Mouse (Mus musculus) layer of hippocampus, adult 9-11 months (tissue): ENCODE measurements around the gene Apba2.
A peak's percentile ranks its signal among the peaks of the same experiment; 100 is the strongest.

Source experiments
- DNase-seq: peaks from one replicate; pipeline ENCODE4 v3.0.0; 2022

The Apba2 gene

GRCm38 (mm10) chr7:64595256-64595655 is 93.8 kb downstream of the Apba2 start:
- no peak for DNase-seq

DNA sequence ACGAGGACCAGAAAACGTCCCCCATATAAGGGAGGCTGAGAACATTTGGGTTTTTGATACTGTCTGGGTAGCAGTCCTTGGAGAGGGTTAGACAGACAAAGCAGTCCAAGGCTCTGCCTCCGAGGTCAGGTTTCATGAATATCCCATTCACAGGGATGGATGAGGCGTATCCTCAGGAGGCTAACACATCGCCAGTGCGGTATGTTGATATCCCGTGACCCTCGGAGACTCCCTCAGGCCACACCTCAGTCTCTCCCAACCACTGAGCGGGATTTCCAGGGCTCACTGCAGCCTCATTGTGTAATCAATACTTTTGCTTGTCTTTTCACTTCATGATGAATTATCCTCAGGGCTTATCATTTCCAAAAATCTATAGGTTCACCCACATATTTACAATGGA is 95.1 kb downstream of the Apba2 start:
- DNase-seq: no peak

GRCm38 (mm10) chr7:64609866-64610265 is 108.4 kb downstream of the Apba2 start:
- no peak for DNase-seq

DNA sequence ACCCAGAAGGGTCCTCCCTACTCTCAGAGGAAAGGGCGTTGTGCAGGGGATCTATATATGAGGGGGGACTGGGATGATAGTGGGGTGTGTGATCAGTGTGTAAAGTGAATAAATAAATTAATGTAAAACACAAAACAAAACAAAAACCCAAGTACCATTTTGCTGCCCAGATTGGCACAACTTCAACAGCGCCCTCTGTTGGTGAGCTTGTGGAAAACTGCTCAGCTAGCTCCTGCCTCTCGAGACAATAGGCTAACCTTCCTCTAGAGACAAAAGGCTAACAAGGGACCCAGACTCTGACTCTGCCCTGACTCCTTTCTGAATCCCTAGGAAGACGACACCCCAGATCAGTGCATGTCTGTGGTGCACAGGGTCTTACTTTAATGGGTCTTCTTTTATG is 109.4 kb downstream of the Apba2 start:
- no peak for DNase-seq

DNA sequence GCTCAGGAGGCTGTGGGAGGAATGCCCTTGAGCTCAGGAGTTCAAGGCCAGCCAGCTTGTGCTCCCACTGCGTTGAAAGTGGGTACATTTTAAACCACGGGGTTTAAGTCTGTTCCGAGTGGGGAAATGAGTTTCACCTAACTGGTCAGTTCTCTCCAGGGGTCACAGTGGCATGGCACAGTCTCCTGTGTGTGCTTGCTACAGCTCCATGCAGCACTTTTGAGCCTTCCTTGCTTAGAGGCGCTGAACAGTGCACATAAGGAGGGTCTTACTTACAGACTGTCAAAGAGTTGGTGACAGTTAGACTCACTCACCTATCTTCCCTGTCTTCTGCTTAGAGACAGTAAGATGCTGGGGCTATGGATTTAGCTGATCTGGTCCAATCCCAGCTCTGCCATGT is 117.8 kb downstream of the Apba2 start:
- no peak for DNase-seq

GRCm38 (mm10) chr7:64626494-64626893 is 125.0 kb downstream of the Apba2 start:
- DNase-seq: no peak

DNA sequence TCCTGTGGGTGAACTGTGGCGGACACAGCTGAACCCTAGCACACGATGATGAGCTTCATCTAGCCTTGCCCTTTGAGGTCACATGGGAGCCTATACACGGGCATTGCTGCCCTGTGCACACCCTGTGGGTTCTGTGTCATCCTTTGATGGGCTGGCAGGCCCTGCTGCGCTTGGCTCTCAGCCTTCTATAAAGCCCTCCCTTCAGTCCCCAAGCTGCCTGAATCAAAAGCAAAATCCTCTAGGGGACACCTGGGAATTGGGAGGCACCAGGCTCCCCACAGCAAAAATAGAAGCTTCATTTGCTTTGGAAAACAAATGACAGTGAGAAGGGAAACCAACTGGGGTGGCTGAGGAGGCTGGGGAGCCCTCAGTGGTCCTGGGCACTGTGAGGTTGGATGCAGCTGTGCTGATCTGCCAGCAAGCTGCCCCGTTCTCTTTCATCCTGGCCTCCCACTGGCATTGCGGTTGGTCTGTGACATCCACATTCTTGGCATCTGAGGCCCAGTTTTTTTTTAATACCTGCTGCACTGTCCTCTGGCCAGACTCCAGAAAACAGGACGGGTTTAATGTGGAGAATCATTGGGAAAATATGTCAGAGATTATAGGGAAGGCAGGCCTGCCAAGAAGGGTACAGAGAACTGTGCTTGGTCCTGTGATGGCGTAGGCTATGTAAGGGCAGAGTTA is 126.6 kb downstream of the Apba2 start:
- DNase-seq: no peak

GRCm38 (mm10) chr7:64630697-64631096 is 129.2 kb downstream of the Apba2 start:
- DNase-seq: no peak

DNA sequence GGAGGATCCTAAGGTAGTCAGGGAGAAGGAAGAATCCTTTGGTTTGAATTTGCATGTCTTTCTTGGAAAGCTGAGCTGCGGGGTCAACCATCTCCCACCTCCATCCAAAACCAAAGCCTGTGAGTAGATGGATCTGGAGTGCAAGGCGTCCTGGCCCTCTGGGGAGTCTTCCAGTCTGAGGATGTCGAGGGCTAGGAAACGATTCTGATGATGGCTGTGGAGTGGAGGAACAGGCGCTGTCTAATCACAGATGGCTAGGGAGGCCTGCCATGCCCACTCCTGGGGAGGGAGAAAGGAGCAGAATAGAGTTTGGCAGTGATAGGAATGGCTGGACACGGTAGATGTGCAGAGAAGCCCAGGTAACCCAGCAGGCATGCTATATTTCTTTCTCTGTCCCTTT is 129.6 kb downstream of the Apba2 start:
- DNase-seq: no peak

DNA sequence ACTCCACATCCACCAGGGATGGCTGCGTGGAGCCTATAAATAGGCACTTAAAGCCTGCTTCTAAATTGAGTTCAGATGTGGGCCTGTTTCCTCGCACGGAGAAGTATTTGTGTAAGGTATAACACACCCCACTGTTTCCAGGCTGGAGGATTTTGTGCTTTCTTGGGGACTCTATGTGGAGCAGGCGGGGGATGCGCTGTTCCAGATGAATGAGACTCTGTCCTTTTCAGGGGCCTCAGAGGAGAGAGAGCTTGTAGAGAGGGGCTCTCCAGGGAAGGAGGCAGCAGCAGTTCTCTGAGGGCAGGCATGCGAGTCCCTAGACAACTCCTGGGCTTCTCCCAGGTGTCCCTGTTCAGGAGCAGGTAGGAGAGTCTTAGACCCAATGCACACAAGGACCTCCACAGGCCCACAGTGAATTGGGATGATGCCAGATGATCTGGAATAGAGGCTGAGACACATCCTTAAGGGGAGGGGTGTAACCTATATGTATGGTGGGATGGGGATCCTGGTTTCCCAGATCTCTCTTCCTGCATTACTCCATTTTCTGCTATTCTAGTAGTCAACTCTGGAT is 130.4 kb downstream of the Apba2 start:
- DNase-seq: no peak

- DNase-seq: no peak
Measured at GRCm38 (mm10) chr7:64633182-64633581, 131.7 kb downstream of the Apba2 start.

GRCm38 (mm10) chr7:64633916-64634315 is 132.4 kb downstream of the Apba2 start:
- no peak for DNase-seq

DNA sequence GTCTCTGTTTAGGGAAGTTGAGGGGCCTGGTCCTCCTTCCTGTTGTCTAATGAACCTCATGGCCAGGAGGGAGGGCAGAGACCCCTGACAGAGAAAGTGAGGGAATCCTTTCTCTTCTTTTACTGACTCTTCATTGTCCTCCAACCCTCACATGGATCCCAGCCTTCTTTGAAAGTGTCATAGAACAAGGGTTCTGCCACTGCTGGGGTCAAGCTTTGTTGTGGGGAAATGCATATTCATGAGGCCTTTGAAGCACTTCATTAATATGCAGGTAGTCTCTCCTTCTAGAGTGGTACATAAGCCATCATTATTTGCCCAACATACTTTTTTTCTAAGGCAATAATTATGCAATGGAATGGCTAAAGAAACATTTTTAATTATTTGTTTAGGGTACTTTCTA is 133.0 kb downstream of the Apba2 start:
- DNase-seq: no peak

DNA sequence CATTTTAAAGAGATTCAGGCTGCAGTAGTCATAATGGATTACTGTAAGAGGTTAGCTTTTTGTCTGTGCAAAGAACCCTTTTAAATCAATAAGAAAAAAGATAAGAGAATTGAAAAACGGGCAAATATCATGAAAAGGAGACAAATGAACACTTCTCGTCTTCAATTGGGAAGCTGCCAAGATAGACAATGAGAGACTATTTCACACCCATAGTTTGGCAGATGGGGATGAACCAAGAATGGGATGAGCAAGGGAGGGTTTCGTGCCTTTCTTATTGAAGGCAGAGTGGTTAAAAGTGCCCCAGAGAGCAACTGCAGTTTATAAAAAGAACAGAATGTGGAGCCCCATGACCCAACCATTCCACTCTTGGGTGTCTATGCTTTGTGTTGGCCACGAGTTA is 137.4 kb downstream of the Apba2 start:
- no peak for DNase-seq

DNA sequence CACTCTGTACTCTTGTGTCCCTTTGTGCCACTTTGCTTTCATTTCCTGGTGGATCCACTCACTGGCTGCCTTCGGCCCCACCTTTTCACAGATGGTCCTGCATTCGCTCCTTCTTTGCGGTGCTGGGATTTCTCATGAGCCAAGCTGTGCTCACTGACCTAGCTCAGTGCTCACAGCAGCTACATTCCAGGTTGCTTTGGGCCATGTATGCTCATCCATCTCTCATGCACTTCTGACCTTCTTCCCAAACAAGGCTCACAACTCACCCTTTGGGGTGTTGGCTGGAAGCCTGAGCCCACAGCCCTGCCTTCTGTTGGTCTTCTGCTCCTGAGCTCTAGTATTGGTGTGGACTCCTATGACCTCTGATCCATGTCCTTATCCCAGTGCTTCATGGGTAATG is 139.1 kb downstream of the Apba2 start:
- no peak for DNase-seq

- no peak for DNase-seq
Measured at GRCm38 (mm10) chr7:64642903-64643302, 141.4 kb downstream of the Apba2 start.

DNA sequence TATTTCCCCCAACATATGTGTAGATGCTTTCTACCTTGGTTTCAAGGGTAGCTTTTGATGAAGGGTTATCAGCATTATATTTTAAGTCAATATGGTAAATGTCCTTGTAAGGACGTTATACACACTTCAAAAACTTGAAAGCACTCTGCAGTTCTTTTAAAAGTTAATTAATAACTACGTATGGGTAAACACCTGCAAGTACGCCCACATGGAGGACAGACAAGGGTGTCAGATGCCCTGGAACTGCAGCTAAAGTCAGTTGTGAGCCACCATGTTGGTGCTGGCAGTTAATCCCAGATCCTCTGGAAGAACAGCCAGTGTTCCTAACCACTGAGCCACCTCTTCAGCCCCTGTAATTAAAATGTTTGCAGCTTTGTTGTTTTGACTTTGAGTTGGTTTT is 144.0 kb downstream of the Apba2 start:
- no peak for DNase-seq

DNA sequence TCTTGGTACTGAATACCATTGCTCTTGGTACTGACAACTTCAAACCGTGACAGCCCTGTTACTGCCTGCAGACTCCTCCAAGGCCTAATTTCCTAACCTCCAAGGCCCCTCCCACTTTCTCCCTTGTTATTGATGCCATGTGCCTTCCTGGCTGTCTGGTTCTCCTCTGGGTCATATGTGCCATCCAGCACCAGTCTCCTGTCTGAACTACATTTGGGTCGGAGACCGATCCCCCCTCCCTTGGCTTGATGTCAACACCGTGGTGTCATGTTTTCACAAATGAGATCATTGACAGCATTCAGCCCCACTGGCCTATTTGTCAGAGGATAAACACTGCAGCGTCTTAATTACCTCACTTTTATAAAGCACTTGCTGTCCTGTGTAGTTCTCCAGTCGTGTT is 144.5 kb downstream of the Apba2 start:
- no peak for DNase-seq

GRCm38 (mm10) chr7:64648947-64649607 is 147.6 kb downstream of the Apba2 start:
- DNase-seq: no peak

DNA sequence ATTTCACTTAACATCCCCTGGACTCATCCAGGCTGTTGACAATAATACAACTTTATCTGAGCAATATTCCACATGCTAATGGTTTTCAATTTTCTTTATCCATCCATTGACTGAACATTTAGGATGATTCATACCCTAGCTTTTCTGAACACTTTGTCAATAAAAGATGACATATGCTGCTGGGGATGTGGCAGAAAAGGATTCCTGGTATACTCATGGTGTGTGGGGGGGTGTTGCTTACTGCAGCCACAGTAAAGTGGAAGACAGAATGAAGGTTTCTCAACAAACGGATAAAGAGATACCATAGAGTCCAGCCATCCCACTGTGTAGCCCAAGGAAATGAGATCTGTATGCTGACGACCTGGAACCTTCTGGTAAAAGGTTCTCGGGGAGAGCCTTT is 150.5 kb downstream of the Apba2 start:
- DNase-seq: no peak

DNA sequence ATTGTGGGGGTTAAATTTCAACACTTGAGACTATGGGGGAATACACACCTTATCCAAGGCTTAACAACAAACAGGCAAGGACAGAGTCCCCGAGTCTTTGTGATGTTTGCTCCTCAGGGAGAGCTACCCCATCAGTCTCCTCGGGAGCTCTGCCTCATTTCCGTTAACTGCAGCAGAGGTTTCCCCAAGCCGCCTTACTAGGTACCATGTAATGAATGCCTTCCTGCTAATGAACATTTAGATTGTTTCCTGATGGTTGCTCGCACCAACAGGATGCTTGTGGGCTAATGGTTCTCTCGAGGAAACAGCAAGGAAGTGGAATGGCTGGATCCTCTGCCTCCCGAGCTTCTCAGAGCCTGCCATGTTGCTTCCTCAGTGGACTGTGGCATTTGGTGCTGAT is 155.3 kb downstream of the Apba2 start:
- DNase-seq: no peak

DNA sequence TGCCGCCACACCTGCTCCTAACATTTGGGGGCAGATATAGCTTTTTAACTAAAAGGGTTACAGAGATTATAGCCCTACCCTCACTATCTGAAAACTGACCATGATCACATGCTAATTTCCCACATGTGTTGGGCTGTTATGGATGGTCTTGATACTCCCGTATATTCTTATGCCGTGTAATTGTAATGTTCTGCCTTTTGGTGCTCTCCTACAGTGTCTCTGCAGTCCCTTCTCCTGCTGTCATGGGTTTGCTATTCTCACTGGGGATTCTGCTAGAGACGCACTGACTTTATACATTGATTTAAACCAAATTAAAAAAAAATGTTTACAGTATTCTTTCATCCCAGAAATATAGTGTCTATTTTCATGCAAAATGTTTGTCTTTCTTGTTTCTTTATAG is 157.4 kb downstream of the Apba2 start:
- DNase-seq: no peak

DNA sequence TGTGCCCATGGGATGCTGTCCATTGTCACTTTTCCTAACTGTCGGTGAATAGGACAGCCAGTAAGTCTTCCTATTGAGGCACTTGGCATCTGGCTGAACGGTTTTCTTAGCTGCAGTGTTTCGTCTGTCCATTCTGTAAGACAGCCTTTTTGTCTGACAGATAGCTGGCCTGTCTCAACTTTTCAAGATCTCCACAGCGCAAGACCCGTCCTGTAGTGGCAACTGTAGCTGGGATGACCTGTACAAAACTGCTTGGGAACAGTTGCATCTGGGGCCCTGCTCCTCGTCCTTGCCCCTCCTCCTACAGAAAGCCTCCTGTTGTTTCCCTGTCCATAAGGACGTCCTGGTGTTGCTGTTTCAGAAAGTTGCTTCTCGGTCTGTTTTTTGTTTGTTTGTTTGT is 157.8 kb downstream of the Apba2 start:
- no peak for DNase-seq

DNA sequence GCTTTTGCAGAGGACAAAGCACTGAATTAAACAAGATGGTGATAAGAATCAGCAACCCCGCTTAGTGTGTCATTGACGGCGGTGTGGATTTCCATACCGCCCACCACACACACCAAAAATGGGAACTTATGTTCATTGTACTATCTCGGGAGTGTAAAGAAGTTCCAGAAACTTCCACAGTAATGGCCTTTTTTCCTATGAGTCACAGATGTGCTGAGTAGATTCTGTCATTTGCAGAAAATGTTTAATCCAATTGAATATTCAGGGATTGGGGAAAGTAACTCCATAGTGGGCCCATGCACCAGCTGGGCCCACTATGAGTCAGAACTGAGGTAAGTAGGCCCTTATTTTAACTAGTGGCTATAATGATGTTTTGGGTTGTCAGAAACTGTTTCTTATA is 161.0 kb downstream of the Apba2 start:
- DNase-seq: peak; percentile 60

DNA sequence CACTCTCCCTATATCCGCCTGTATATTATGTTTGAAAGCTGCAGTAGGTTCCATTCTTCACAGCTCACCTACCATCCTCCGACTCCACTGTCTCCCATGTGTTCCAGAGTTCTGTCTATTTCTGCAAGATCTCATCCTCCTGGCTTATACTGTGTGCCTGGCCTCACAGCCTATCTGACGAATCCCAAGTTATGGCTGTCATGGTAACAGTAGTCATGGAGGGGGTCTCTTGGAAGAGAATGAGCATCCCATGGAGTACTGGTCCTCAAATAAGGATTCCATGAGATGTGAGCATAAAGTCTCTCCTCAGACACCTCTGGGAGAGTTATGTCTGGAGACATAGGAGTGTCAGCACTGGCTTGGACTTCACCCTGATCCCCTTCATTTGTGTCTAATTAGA is 162.1 kb downstream of the Apba2 start:
- no peak for DNase-seq
